Mouse (Mus musculus) v-Abl transformed pro-B cells (cell line): ENCODE data around the gene Rbfox1.

Experiments used
- in situ Hi-C, 2 experiments: fragments of 400-800 bp; cut with MboI; formaldehyde crosslinking; loops; one replicate each; pipeline ENCODE4 v1.15.1; 2025; ENCODE audit not compliant: unreplicated experiment in 2 of 2

Gene Rbfox1

GRCm38 (mm10) chr16:7275501-7275900 is 1390.3 kb downstream of the Rbfox1 start:
- in situ Hi-C loops: no loop called here

- in situ Hi-C loops: no loop called here
Measured at GRCm38 (mm10) chr16:7275901-7276300, 1390.7 kb downstream of the Rbfox1 start.

GRCm38 (mm10) chr16:7279544-7279943 is 1394.4 kb downstream of the Rbfox1 start:
- in situ Hi-C loops: no loop called here

- in situ Hi-C loops: no loop called here
Measured at GRCm38 (mm10) chr16:7282257-7282656, 1397.1 kb downstream of the Rbfox1 start.

- in situ Hi-C loops: no loop called here
Measured at GRCm38 (mm10) chr16:7292985-7293805, 1408.0 kb downstream of the Rbfox1 start.

- in situ Hi-C loops: no loop called here
Measured at GRCm38 (mm10) chr16:7302416-7302815, 1417.3 kb downstream of the Rbfox1 start.

- in situ Hi-C loops: no loop called here
Measured at GRCm38 (mm10) chr16:7329196-7329595, 1444.0 kb downstream of the Rbfox1 start.

GRCm38 (mm10) chr16:7341186-7341585 is 1456.0 kb downstream of the Rbfox1 start:
- in situ Hi-C loops: no loop called here

- in situ Hi-C loops: no loop called here
Measured at GRCm38 (mm10) chr16:7345298-7345697, 1460.1 kb downstream of the Rbfox1 start.

GRCm38 (mm10) chr16:7346001-7346625 is 1461.0 kb downstream of the Rbfox1 start:
- in situ Hi-C loops: no loop called here

GRCm38 (mm10) chr16:7347522-7348165 is 1462.5 kb downstream of the Rbfox1 start:
- in situ Hi-C loops: no loop called here

- in situ Hi-C loops: no loop called here
Measured at GRCm38 (mm10) chr16:7352808-7353207, 1467.7 kb downstream of the Rbfox1 start.

- in situ Hi-C loops: no loop called here
Measured at GRCm38 (mm10) chr16:7354116-7354515, 1469.0 kb downstream of the Rbfox1 start.

GRCm38 (mm10) chr16:7359043-7359442 is 1473.9 kb downstream of the Rbfox1 start:
- in situ Hi-C loops: no loop called here

- in situ Hi-C loops: no loop called here
Measured at GRCm38 (mm10) chr16:7360706-7361105, 1475.6 kb downstream of the Rbfox1 start.

- in situ Hi-C loops: no loop called here
Measured at GRCm38 (mm10) chr16:7365878-7366277, 1480.7 kb downstream of the Rbfox1 start.

- in situ Hi-C loops: no loop called here
Measured at GRCm38 (mm10) chr16:7374146-7374545, 1489.0 kb downstream of the Rbfox1 start.

- in situ Hi-C loops: no loop called here
Measured at GRCm38 (mm10) chr16:7374674-7375073, 1489.5 kb downstream of the Rbfox1 start.

GRCm38 (mm10) chr16:7396101-7396500 is 1510.9 kb downstream of the Rbfox1 start:
- in situ Hi-C loops: no loop called here

GRCm38 (mm10) chr16:7404766-7405492 is 1519.8 kb downstream of the Rbfox1 start:
- in situ Hi-C loops: no loop called here
